Mouse (Mus musculus): Measurements from ENCODE around the gene Slc22a3.

DNA sequence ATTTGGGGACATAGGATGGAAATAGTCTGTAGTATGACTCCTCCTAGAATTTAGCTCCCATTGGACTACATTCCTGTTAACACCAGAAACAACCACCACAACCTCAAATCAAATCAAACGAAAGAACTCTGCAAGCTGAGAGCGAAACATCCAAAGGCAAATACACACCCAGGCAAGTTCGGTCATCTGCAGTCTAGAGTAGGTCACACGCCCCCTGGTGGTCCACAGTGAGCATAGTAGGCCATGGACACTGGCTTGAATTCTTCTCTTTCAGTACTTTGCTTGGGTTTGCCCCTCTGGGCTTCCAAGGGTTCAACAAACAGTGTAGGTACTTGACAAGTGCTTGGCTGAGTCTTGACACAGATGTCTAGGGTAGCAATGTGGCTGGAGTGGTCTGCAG is 135.5 kb downstream of the Slc22a3 start:
- no peak for TF ChIP-seq POLR2A (IDR thresholded peaks at IDR 0.05; ENCODE audit: extremely low read depth, insufficient read depth, low read length)
- TF ChIP-seq CTCF (IDR thresholded peaks at IDR 0.05; ENCODE audit: extremely low read depth, insufficient read depth, low read length), result peak; percentile 77

Data from cortical plate, adult 2 months (tissue).